Mouse (Mus musculus): Measurements from ENCODE around the gene Cdk19.

The Cdk19 gene

GRCm38 (mm10) chr10:40348566-40349536 lies 9.5 kb downstream of the Cdk19 start:
- in situ Hi-C loops (cut with MboI, MseI): no loop called here

GRCm38 (mm10) chr10:40349631-40350177 lies 10.3 kb downstream of the Cdk19 start:
- in situ Hi-C loops (cut with MboI, MseI): no loop called here

GRCm38 (mm10) chr10:40350245-40350932 lies 11.0 kb downstream of the Cdk19 start:
- in situ Hi-C loops (cut with MboI, MseI): no loop called here

- in situ Hi-C loops (cut with MboI, MseI): no loop called here
Measured at GRCm38 (mm10) chr10:40351156-40351555, 11.8 kb downstream of the Cdk19 start.

GRCm38 (mm10) chr10:40354081-40354480 lies 14.7 kb downstream of the Cdk19 start:
- in situ Hi-C loops (cut with MboI, MseI): no loop called here

DNA sequence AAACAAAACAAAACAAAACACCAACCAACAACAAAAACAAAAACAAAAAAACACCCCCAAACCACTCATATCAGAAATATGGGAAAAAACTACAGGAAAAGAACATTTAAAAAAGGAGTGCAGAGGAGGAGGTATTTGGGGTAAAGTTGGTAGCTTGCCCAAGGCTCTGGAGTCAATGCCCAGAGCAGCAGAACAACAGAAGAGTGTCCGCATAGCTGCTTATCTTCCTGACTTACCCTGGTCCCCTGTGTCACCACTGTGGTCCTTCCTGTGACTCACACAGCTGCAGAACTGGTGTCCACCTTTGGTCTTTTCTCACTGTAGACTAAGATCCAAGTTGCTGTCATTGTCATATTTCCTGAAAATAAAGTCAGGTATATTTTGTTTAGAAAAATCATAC lies 15.2 kb downstream of the Cdk19 start:
- in situ Hi-C loops (cut with MboI, MseI): no loop called here

DNA sequence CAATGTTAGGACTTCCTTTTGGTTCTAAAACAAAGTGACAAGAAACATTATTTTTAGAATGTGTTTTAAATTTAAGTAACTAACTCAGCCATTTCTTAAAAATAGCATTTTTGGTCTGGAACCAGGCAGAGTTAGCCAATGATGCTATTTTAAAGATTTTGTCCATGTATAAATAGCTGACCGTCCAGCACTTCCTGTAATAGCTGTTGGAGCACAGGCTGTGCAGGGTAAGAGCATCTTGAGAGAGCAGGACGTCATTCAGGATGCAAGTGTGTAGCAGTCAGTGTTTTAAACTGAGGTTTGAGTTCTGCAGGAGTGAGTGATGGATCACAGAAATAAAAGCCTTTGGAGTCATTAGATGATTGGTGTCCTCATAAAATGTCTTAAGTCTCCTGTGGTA lies 18.8 kb downstream of the Cdk19 start:
- in situ Hi-C loops (cut with MboI, MseI): no loop called here

GRCm38 (mm10) chr10:40359131-40359530 lies 19.8 kb downstream of the Cdk19 start:
- in situ Hi-C loops (cut with MboI, MseI): no loop called here

- in situ Hi-C loops (cut with MboI, MseI): no loop called here
Measured at GRCm38 (mm10) chr10:40363004-40363403, 23.6 kb downstream of the Cdk19 start.

DNA sequence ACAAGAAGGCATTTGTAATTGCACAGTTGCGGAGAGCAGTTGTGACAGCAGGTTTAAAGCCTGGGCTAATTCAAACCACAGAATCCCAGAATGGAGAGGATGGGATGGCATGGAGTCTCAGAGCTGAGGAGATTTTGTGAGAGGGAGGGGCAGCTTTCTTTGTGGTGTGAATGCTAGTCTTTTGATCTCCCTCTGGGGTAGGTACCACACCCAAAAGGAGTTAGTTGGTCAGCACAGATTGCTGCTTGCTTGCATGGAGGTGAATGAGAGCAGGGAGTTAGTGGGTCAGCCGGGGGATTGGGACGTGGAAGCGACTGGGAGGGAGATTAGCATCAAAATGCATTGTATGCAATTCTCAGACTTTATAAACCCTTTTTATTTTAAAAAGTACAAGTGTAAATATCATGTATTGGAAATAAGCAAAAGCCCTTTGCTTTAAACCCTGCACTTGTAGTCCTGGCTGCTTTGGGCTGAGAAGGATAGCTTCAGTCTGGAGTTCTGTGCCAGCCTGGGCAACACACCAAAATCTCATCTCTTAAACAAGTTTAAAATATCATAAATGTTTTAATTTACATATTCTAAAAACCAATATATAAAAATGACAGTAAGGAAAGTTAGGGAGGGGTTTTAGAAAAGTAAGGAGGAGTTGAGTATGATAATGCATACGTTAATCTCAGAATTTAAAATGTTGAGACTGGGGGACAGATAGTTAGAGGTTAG lies 25.4 kb downstream of the Cdk19 start:
- in situ Hi-C loops (cut with MboI, MseI): no loop called here

GRCm38 (mm10) chr10:40365991-40366390 lies 26.6 kb downstream of the Cdk19 start:
- in situ Hi-C loops (cut with MboI, MseI): no loop called here

GRCm38 (mm10) chr10:40368516-40368915 lies 29.2 kb downstream of the Cdk19 start:
- in situ Hi-C loops (cut with MboI, MseI): no loop called here

DNA sequence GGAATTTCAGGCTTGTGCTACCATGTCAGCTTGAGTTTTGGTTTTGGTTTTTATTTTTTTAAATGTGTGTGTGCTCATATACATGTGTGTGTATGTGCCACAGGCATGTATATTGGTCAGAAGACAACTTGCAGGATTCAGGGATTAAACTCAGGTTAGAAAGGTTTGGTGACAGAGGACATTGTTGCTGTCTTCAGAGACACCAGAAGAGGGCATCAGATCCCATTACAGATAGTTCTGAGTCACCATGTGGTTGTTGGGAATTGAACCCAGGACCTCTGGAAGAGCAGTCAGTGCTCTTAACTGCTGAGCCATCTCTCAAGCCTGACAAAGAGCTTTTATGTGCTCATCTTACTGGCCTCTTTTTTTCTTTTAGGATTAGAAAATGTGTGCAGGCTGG lies 30.8 kb downstream of the Cdk19 start:
- in situ Hi-C loops (cut with MboI, MseI): no loop called here

DNA sequence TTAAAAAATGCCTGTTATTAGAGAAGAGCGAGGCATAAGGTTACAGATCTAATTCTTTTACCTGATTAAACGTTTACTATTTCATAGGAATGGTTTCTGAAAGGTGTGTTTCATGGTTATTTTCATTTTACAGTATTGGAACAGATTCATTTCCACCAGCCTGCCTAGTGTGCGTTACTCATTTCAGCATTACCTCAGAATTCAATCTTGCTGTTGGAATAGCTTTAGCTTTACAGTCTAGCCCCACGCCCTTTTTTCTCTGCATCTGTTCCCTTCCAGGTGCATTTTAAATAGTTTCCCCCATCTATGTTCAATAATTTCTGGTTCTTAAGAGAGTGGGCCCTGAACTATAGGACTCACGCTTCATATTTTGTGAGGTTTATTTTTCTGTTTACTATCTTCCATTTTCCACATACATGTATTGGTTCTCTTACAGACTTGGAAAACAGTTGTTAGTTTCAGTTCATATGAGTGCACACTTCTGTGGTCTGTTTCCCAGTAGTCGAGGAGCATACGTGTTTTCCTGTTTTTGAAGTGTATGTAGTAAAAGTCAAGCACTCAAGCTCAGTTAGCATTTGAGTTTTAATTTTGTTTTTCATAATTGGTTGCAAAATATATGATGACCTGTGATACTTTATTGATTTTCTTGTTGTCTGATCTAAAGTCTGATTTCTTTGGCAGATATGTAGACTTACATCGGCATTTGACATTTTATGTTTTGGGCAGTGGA lies 32.0 kb downstream of the Cdk19 start:
- in situ Hi-C loops (cut with MboI, MseI): no loop called here

GRCm38 (mm10) chr10:40371914-40372675 lies 32.7 kb downstream of the Cdk19 start:
- in situ Hi-C loops (cut with MboI, MseI): no loop called here

DNA sequence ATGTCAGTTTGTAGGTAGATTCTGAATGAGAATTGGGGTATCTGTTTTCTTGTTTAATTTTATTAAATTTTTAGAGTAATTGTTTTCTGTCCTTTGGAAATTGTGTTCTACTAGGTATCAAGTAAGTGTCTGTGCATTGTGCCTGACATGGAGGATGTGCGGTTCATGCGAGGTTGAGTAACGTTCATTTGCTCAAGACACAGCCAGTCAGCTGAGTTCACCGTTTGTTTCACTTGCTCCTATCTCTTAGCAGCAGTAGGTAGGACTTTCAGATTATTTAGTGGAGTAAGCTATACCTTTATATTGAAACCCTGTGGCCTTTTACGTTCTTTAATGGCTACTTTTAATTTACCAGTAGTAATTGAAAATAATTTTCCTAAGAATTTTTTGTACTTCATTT lies 34.4 kb downstream of the Cdk19 start:
- in situ Hi-C loops (cut with MboI, MseI): no loop called here

GRCm38 (mm10) chr10:40374828-40375227 lies 35.5 kb downstream of the Cdk19 start:
- in situ Hi-C loops (cut with MboI, MseI): loop anchor here (5.0 kb wide), 2 partner anchors 47 to 142 kb away; no protein-coding TSS in a partner anchor

- in situ Hi-C loops (cut with MboI, MseI): loop anchor here (5.0 kb wide), 2 partner anchors 46 to 141 kb away; no protein-coding TSS in a partner anchor
Measured at GRCm38 (mm10) chr10:40376286-40376685, 36.9 kb downstream of the Cdk19 start.

- in situ Hi-C loops (cut with MboI, MseI): loop anchor here (5.0 kb wide), 2 partner anchors 44 to 139 kb away; no protein-coding TSS in a partner anchor
Measured at GRCm38 (mm10) chr10:40378284-40378683, 38.9 kb downstream of the Cdk19 start.

- in situ Hi-C loops (cut with MboI, MseI): loop anchor here (5.0 kb wide), 2 partner anchors 43 to 138 kb away; no protein-coding TSS in a partner anchor
Measured at GRCm38 (mm10) chr10:40379682-40380081, 40.3 kb downstream of the Cdk19 start.

All from T-helper 1 cell (primary cell).